Mouse (Mus musculus): Measurements from ENCODE around the gene Tex2. TPM values are rescaled to one million over a fixed set of nuclear protein-coding genes. Genes with fewer than 3 reads are reported as not detected.
A peak's percentile ranks its signal among the peaks of the same experiment; 100 is the strongest.

Gene Tex2
- total and polyA plus RNA-seq, 3 experiments: 4.0 to 5.0 (median 4.5) TPM

DNA sequence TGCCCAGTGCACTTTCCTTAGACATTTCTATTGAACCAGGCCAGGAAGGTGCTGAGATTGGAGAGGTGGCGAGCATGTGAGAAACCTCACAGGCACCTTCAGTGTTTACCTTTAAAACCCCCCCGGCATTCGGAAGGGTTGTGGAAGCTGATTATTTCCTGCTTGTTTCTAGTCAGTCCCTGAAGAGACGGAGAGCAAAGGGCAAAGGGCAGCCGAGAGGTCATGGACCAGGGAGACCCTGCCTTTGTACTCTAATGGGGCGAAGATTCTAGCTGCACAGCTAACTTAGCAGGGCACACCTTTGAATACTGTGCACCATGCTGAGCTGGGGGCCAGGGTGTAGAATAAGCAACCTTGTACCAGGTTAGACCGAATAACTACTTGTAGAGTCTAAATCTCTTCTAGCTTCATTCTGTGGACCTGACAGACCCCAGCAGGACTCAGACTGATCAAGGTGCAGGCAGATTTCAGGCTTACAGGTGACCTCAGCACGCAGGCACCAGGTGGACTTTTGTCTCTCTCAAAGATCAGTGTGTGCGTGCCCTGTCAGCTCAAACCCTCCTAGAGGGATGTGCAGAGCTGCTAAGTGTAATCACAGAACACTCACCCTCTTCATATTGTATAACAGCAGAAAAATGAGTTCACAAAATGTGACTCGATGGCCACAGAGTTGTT is 85.9 kb downstream of the Tex2 start:
- dilution Hi-C loops (cut with MboI; ENCODE audit: extremely low pct_ligation_motif_present, extremely low pct_unique_long_range_greater_than_20kb, low sequenced_read_pairs) (no loop called here), in situ Hi-C loops (cut with MboI; ENCODE audit: low pct_ligation_motif_present, low pct_unique_long_range_greater_than_20kb, low sequenced_read_pairs) (no loop called here)
- Histone ChIP-seq H3K27me3 (replicated peaks) (no peaks in the 10 kb centered on the region), H3K4me3 (replicated peaks in 1 of 3; ENCODE audit: low read depth in 2 of 3, low read length in 2 of 3, poor library complexity in 1 of 3) (no peak overlapping the region), H3K27ac (ENCODE audit: insufficient read depth, low read depth) (no peak overlapping the region), H3K36me3 (replicated peaks in 1 of 2; ENCODE audit: control insufficient read depth in 1 of 2, insufficient read depth in 1 of 2, low read length in 1 of 2) (peaks cover 0 to 16% of the 10 kb centered on the region in 2 experiments), H3K4me1 (ENCODE audit: control insufficient read depth in 1 of 2, insufficient read depth in 2 of 2) (no peaks in the 10 kb centered on the region), H3K79me2 (replicated peaks; ENCODE audit: control insufficient read depth, extremely low read depth, insufficient read depth, poor library complexity, severe bottlenecking) (no peaks in the 10 kb centered on the region), H3K4me2 (ENCODE audit: insufficient read depth, low read depth, poor library complexity, severe bottlenecking) (no peak overlapping the region), H3K9ac (ENCODE audit: insufficient read depth, low read depth) (no peak overlapping the region), H3K9me3 (replicated peaks; ENCODE audit: low read length) (no peaks in the 10 kb centered on the region)
- no peak for DNase-seq (ENCODE audit: extremely low read depth)
- TF ChIP-seq MAZ (IDR thresholded peaks at IDR 0.05; ENCODE audit: low read depth, low read length) (no peak), PAX5 (IDR thresholded peaks at IDR 0.05; ENCODE audit: low read length) (no peak), HCFC1 (IDR thresholded peaks at IDR 0.05; ENCODE audit: low read depth, low read length) (no peak), BHLHE40 (IDR thresholded peaks at IDR 0.05; ENCODE audit: low read depth, low read length) (no peak)

DNA sequence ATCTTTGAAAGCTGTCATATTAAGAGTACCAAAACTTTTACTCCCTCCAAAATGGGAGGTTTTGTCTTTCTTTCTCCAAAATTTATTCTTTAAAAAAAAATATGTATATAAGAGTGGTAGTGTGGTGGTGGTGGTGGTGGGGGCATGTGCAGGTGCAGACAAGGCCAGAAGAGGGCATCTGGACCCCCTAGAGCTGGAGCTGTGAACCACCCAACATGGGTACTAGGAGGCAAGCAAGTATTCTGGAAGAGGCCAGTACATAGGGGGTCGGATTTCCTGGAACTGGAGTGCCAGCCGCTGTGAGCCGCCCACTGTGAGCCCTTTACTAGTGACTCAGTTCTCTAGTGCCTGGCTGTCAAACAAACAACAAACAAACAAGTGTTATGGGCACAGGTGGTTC is 90.7 kb downstream of the Tex2 start:
- in situ Hi-C loops (cut with MboI; ENCODE audit: low pct_ligation_motif_present, low pct_unique_long_range_greater_than_20kb, low sequenced_read_pairs): no loop called here
- no peak overlapping the region for H3K9ac ChIP-seq (ENCODE audit: insufficient read depth, low read depth)
- H3K4me1 ChIP-seq (ENCODE audit: control insufficient read depth in 1 of 2, insufficient read depth in 2 of 2): no peaks in the 10 kb centered on the region
- dilution Hi-C loops (cut with MboI; ENCODE audit: extremely low pct_ligation_motif_present, extremely low pct_unique_long_range_greater_than_20kb, low sequenced_read_pairs): no loop called here
- no peaks in the 10 kb centered on the region for H3K9me3 ChIP-seq (replicated peaks; ENCODE audit: low read length)
- no peak overlapping the region for H3K4me3 ChIP-seq (replicated peaks in 1 of 3; ENCODE audit: low read depth in 2 of 3, low read length in 2 of 3, poor library complexity in 1 of 3)
- TF ChIP-seq RCOR1 (conservative IDR thresholded peaks at IDR 0.05; ENCODE audit: low read depth, low read length): no peak
- no peak for TF ChIP-seq USF1 (IDR thresholded peaks at IDR 0.05; ENCODE audit: low read depth, low read length)
- no peak for TF ChIP-seq CHD1 (IDR thresholded peaks at IDR 0.05; ENCODE audit: low read depth, low read length)
- TF ChIP-seq IRF4 (IDR thresholded peaks at IDR 0.05; ENCODE audit: low read depth, low read length): no peak
- TF ChIP-seq CTCF (conservative IDR thresholded peaks at IDR 0.05 in 1 of 2, IDR thresholded peaks at IDR 0.05 in 1 of 2; ENCODE audit: low read depth in 2 of 2, low read length in 2 of 2): peak in 1 of 2 experiments; percentile 21; a peak in 2 of 4 replicates
- TF ChIP-seq ZKSCAN1 (IDR thresholded peaks at IDR 0.05; ENCODE audit: borderline replicate concordance, low read depth, low read length): no peak
- TF ChIP-seq CHD2 (IDR thresholded peaks at IDR 0.05; ENCODE audit: low read length): no peak
- no peak; the same call in 1 of the 2 replicates for TF ChIP-seq RAD21 (IDR thresholded peaks at IDR 0.05; ENCODE audit: low read depth, low read length)
- TF ChIP-seq MAZ (IDR thresholded peaks at IDR 0.05; ENCODE audit: low read depth, low read length): no peak
- TF ChIP-seq SMC3 (IDR thresholded peaks at IDR 0.05; ENCODE audit: low read depth, low read length): peak; percentile 12; the same call in 1 of the 2 replicates
- no peak for TF ChIP-seq ZC3H11A (IDR thresholded peaks at IDR 0.05; ENCODE audit: low read depth, low read length)
- DNase-seq (ENCODE audit: extremely low read depth): no peak
- H3K27me3 ChIP-seq (replicated peaks): no peaks in the 10 kb centered on the region
- no peak overlapping the region for H3K27ac ChIP-seq (ENCODE audit: insufficient read depth, low read depth)
- peaks cover 0 to 9% of the 10 kb centered on the region in 2 experiments for H3K36me3 ChIP-seq (replicated peaks in 1 of 2; ENCODE audit: control insufficient read depth in 1 of 2, insufficient read depth in 1 of 2, low read length in 1 of 2)
- H3K79me2 ChIP-seq (replicated peaks; ENCODE audit: control insufficient read depth, extremely low read depth, insufficient read depth, poor library complexity, severe bottlenecking): no peaks in the 10 kb centered on the region
- no peak overlapping the region for H3K4me2 ChIP-seq (ENCODE audit: insufficient read depth, low read depth, poor library complexity, severe bottlenecking)

Data from CH12.LX (cell line).